Mouse (Mus musculus): Measurements from ENCODE around the gene Kcnk12.

The Kcnk12 gene

GRCm38 (mm10) chr17:87696814-87697213, 101.0 kb downstream of the Kcnk12 start:
- no peak for DNase-seq

GRCm38 (mm10) chr17:87695874-87696465, 101.8 kb downstream of the Kcnk12 start:
- no peak for DNase-seq

Data from lung, postnatal 10 days (tissue).